Mouse (Mus musculus): Measurements from ENCODE around the gene Hnf1b.

DNA sequence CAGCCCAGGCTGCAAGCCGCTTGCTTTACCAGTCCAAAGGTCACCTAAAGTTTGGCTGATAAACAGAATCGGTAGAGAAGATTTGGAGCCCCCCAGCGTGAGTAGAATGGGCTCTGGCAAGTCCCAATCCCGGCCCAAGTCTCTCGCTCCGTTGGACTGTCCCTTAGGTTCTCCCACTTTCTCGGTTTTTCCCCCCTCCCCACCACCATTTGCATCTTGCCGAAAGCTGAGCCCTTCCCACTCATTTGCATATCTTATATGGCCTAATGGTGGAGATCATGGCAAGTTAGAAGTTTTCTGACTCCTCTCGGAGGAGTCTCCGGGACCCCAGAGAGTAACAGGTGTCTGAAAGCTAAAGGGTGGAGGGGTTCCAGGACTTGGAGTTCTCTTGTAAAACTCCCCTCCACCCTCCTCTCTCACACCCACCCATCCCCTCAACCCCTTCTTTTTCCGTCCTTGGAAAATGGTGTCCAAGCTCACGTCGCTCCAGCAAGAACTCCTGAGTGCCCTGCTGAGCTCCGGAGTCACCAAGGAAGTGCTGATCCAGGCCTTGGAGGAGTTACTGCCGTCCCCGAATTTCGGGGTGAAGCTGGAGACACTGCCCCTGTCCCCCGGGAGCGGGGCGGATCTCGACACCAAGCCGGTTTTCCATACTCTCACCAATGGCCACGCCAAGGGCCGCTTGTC is 866 bp downstream of the Hnf1b start:
- TF ChIP-seq POLR2A (IDR thresholded peaks at IDR 0.05; ENCODE audit: low read depth, low read length) (no peak), CTCF (IDR thresholded peaks at IDR 0.05; ENCODE audit: extremely low read depth, insufficient read depth, insufficient read length, insufficient replicate concordance) (no peak)
